In the genomic region with DNA sequence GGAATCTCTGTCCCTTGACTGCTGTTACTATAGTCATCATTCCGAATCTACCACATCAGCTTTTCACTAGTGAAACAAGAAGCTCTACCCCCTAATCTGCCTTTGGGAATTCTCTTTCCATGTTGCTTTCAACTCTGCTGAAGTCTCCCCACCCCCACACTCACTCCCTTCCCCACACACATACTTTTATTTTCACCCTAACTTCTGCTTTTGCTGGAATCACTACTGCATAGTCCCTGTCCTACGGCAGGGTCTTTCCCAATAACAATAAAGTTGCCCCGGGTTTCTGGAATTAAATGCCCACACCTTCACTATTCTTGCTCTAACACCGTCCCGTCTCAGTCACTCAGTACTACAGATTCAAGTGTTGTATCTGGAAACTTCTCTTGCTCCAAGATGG, we compare ENCODE assay signal across 8 mouse cellular contexts. TPM values are rescaled to one million over a fixed set of nuclear protein-coding genes. Genes with fewer than 3 reads are reported as not detected.
A peak's percentile ranks its signal among the peaks of the same experiment; 100 is the strongest.
DNase-seq lines count a peak whose midpoint lies in the region; ATAC-seq and TF ChIP-seq lines count a peak whose summit lies in the region.

No protein-coding gene starts in this region.

- TF ChIP-seq POLR2A in thymus, adult 2 months (IDR thresholded peaks at IDR 0.05; ENCODE audit: control insufficient read depth, extremely low read depth, insufficient read depth, low read length, poor library complexity) = no peak

- no peaks in the 10 kb centered on the region for H3K27me3 ChIP-seq in lung, embryonic 16.5 days (ENCODE audit: control insufficient read depth, insufficient read depth, low read depth, low read length)
- H3K27me3 ChIP-seq in forebrain, embryonic 15.5 days = no peaks in the 10 kb centered on the region
- no peaks in the 10 kb centered on the region for H3K27me3 ChIP-seq in limb, embryonic 15.5 days
- no peaks in the 10 kb centered on the region for H3K27me3 ChIP-seq in stomach, embryonic 14.5 days (ENCODE audit: control insufficient read depth, insufficient read depth, low read length)
- no peaks in the 10 kb centered on the region for H3K27me3 ChIP-seq in thymus, adult 2 months (ENCODE audit: control insufficient read depth, insufficient read depth, low read length)

- no peak for DNase-seq in lung, postnatal 25 days (ENCODE audit: low spot score)
- no peak for DNase-seq in thymus, adult 2 months
- no peak for DNase-seq in urinary bladder, postnatal 36 days (ENCODE audit: low spot score in 2 of 2)
- no peak for DNase-seq in cerebellum, postnatal 4 days (ENCODE audit: low spot score in 2 of 2)

- peak overlapping the region; percentile 41 for H3K4me2 ChIP-seq in lung, embryonic 16.5 days (ENCODE audit: low read depth, low read length)
- peak overlapping the region; percentile 40 for H3K4me2 ChIP-seq in forebrain, embryonic 15.5 days (replicated peaks)
- H3K4me2 ChIP-seq in limb, embryonic 15.5 days = peak overlapping the region; percentile 44
- peak overlapping the region; percentile 44 for H3K4me2 ChIP-seq in stomach, embryonic 14.5 days (replicated peaks; ENCODE audit: low read depth, low read length)

- ATAC-seq in lung, embryonic 16.5 days (ENCODE audit: low read depth) = no peak
- ATAC-seq in forebrain, embryonic 15.5 days (replicated peaks) = no peak
- no peak for ATAC-seq in limb, embryonic 15.5 days (ENCODE audit: insufficient number of reproducible peaks, low FRiP score, low TSS enrichment, low read depth)
- ATAC-seq in stomach, embryonic 14.5 days (ENCODE audit: insufficient number of reproducible peaks, insufficient read depth, low FRiP score, low read depth) = no peak

- peaks cover 12% of the 10 kb centered on the region for H3K4me1 ChIP-seq in lung, embryonic 16.5 days (replicated peaks; ENCODE audit: control insufficient read depth, insufficient read depth, low read length)
- H3K4me1 ChIP-seq in forebrain, embryonic 15.5 days = peaks cover 13% of the 10 kb centered on the region
- H3K4me1 ChIP-seq in limb, embryonic 15.5 days = peaks cover 21% of the 10 kb centered on the region
- peaks cover 12% of the 10 kb centered on the region; the same call in 1 of the 2 replicates for H3K4me1 ChIP-seq in stomach, embryonic 14.5 days (ENCODE audit: control insufficient read depth, insufficient read depth, low read length)
- peaks cover 16% of the 10 kb centered on the region for H3K4me1 ChIP-seq in thymus, adult 2 months (replicated peaks; ENCODE audit: control insufficient read depth, insufficient read depth, low read length)

- H3K27ac ChIP-seq in lung, embryonic 16.5 days (ENCODE audit: low read length) = no peak overlapping the region
- no peak overlapping the region for H3K27ac ChIP-seq in forebrain, embryonic 15.5 days (replicated peaks)
- H3K27ac ChIP-seq in limb, embryonic 15.5 days = peak overlapping the region; percentile 64
- peak overlapping the region; percentile 39; the same call in 1 of the 2 replicates for H3K27ac ChIP-seq in stomach, embryonic 14.5 days (ENCODE audit: low read length)
- no peak overlapping the region for H3K27ac ChIP-seq in thymus, adult 2 months (ENCODE audit: control insufficient read depth, insufficient read depth, low read length)

- no peaks in the 10 kb centered on the region for H3K36me3 ChIP-seq in lung, embryonic 16.5 days (ENCODE audit: control insufficient read depth, insufficient read depth, low read length)
- no peaks in the 10 kb centered on the region for H3K36me3 ChIP-seq in forebrain, embryonic 15.5 days
- no peaks in the 10 kb centered on the region for H3K36me3 ChIP-seq in limb, embryonic 15.5 days
- H3K36me3 ChIP-seq in stomach, embryonic 14.5 days (ENCODE audit: control insufficient read depth, insufficient read depth, low read length) = no peaks in the 10 kb centered on the region
- no peaks in the 10 kb centered on the region for H3K36me3 ChIP-seq in thymus, adult 2 months (ENCODE audit: control insufficient read depth, insufficient read depth, low read length)

- peak overlapping the region; percentile 19 for H3K4me3 ChIP-seq in lung, embryonic 16.5 days (ENCODE audit: low read length)
- peak overlapping the region; percentile 13; the same call in 1 of the 2 replicates for H3K4me3 ChIP-seq in forebrain, embryonic 15.5 days
- H3K4me3 ChIP-seq in limb, embryonic 15.5 days = peak overlapping the region; percentile 27
- 0 out of 2 replicates have a peak overlapping the region, but pooled peaks have one; percentile 11 for H3K4me3 ChIP-seq in stomach, embryonic 14.5 days (ENCODE audit: low read depth, low read length)
- no peak overlapping the region for H3K4me3 ChIP-seq in thymus, adult 2 months (ENCODE audit: control insufficient read depth, insufficient read depth, low read length)

- H3K9me3 ChIP-seq in lung, embryonic 16.5 days (ENCODE audit: control insufficient read depth, low read length) = peaks cover 4% of the 10 kb centered on the region; the same call in 1 of the 2 replicates
- H3K9me3 ChIP-seq in forebrain, embryonic 15.5 days = no peaks in the 10 kb centered on the region
- no peaks in the 10 kb centered on the region for H3K9me3 ChIP-seq in limb, embryonic 15.5 days
- H3K9me3 ChIP-seq in stomach, embryonic 14.5 days (ENCODE audit: control insufficient read depth, low read depth, low read length) = no peaks in the 10 kb centered on the region

- no peak for TF ChIP-seq CTCF in thymus, adult 2 months (IDR thresholded peaks at IDR 0.05; ENCODE audit: borderline replicate concordance, control insufficient read depth, extremely low read depth, insufficient read depth, low read length, poor library complexity)

- WGBS in lung, embryonic 16.5 days = 63% methylated on average over 5 of the region's 5 CpGs
- WGBS in forebrain, embryonic 15.5 days = 67% methylated on average over 5 of the region's 5 CpGs
- WGBS in limb, embryonic 15.5 days = 59% methylated on average over 5 of the region's 5 CpGs
- WGBS in stomach, embryonic 14.5 days = 71% methylated on average over 5 of the region's 5 CpGs
- 82% methylated on average over 5 of the region's 5 CpGs for WGBS in thymus, adult 2 months

- H3K9ac ChIP-seq in lung, embryonic 16.5 days (ENCODE audit: low read length) = peak overlapping the region; percentile 39; the same call in 1 of the 2 replicates
- peak overlapping the region; percentile 27; the same call in 1 of the 2 replicates for H3K9ac ChIP-seq in forebrain, embryonic 15.5 days (replicated peaks)
- no peak overlapping the region for H3K9ac ChIP-seq in limb, embryonic 15.5 days
- H3K9ac ChIP-seq in stomach, embryonic 14.5 days (replicated peaks; ENCODE audit: low read depth, low read length) = no peak overlapping the region

RNA-seq across cellular contexts. Expression of a gene that starts 12.2 kb away (rescaled TPM):
- 0.36 and 0.43 TPM in 2 replicates for polyA plus RNA-seq in lung, embryonic 16.5 days (2015; fragmentation: Nextera tagmentation; extraction: Ambion mirVana)
- polyA plus RNA-seq in forebrain, embryonic 15.5 days (2015; fragmentation: Nextera tagmentation; extraction: Ambion mirVana) = 0.32 and 0.56 TPM in 2 replicates
- polyA plus RNA-seq in limb, embryonic 15.5 days (2015; fragmentation: Nextera tagmentation; extraction: Ambion mirVana) = 2.2 and 4.1 TPM in 2 replicates
- 0.69 and 1.8 TPM in 2 replicates for polyA plus RNA-seq in stomach, embryonic 14.5 days (2014; fragmentation: Nextera tagmentation; extraction: Ambion mirVana)
- 3.6 and 4.0 TPM in 2 replicates for polyA plus RNA-seq in thymus, adult 2 months (2012; rRNA removed)

Comparison
In these comparisons a context has a peak if more than half of its experiments do, and no peak if none do; other contexts are left out.
1. H3K27ac ChIP-seq: peak in limb, embryonic 15.5 days (single experiment) and stomach, embryonic 14.5 days (single experiment); none in lung, embryonic 16.5 days (single experiment), forebrain, embryonic 15.5 days (single experiment) and thymus, adult 2 months (single experiment).
2. H3K9ac ChIP-seq: peak in lung, embryonic 16.5 days (single experiment) and forebrain, embryonic 15.5 days (single experiment); none in limb, embryonic 15.5 days (single experiment) and stomach, embryonic 14.5 days (single experiment).
3. Peak in every context shown above with its lines, with median percentiles within 50 percentile points of each other: H3K4me2 ChIP-seq.